Mouse (Mus musculus) hindbrain, embryonic 13.5 days (tissue): ENCODE data around the gene Hist1h1c. TPM values are rescaled to one million over a fixed set of nuclear protein-coding genes. Genes with fewer than 3 reads are reported as not detected.
A peak's percentile ranks its signal among the peaks of the same experiment; 100 is the strongest.

Experiments used
- ATAC-seq: fragments of 200-750 bp; cut with Nextera tagmentation; 2 replicates; pipeline ENCODE4 v1.8.0; 2017; ENCODE audit warnings: moderate TSS enrichment; ENCODE audit not compliant: low FRiP score
- H3K27ac ChIP-seq: fragments of 300-500 bp; sonication (generic); 2 replicates; pipeline ENCODE4 v1.5.1; 2015; ENCODE audit warnings: inconsistent platforms, mild to moderate bottlenecking, moderate library complexity
- H3K27me3 ChIP-seq: fragments of 300-500 bp; sonication (generic); 2 replicates; pipeline ENCODE4 v1.6.1; 2015; ENCODE audit warnings: mild to moderate bottlenecking, inconsistent platforms
- H3K36me3 ChIP-seq: fragments of 300-500 bp; sonication (generic); 2 replicates; pipeline ENCODE4 v1.6.1; 2015; ENCODE audit warnings: mild to moderate bottlenecking, inconsistent platforms
- H3K4me1 ChIP-seq: fragments of 300-500 bp; sonication (generic); replicated peaks from 2 replicates; pipeline ENCODE4 v1.6.1; 2015; ENCODE audit warnings: inconsistent platforms
- H3K4me2 ChIP-seq: fragments of 300-500 bp; sonication (generic); 2 replicates; pipeline ENCODE4 v1.6.1; 2015; ENCODE audit warnings: inconsistent platforms, mild to moderate bottlenecking, moderate library complexity
- H3K4me3 ChIP-seq: fragments of 300-500 bp; sonication (generic); 2 replicates; pipeline ENCODE4 v1.5.1; 2015; ENCODE audit warnings: mild to moderate bottlenecking, inconsistent platforms
- H3K9ac ChIP-seq: fragments of 300-500 bp; sonication (generic); 2 replicates; pipeline ENCODE4 v1.6.1; 2015; ENCODE audit warnings: mild to moderate bottlenecking, inconsistent platforms
- H3K9me3 ChIP-seq: fragments of 300-500 bp; sonication (generic); 2 replicates; pipeline ENCODE4 v1.6.1; 2016; ENCODE audit warnings: inconsistent platforms
- WGBS: fragments of 180-500 bp; shearing (Covaris S2); methylation state at CpG from one replicate; pipeline ENCODE4 v1.1.7; 2015; 5-methylcytosine and 5-hydroxymethylcytosine counted together
- polyA plus RNA-seq: library from polyadenylated mRNA; unstranded; fragments of >200 nt; fragmentation: Nextera tagmentation; extraction: Ambion mirVana; gene quantifications from 2 replicates; pipeline ENCODE4 v1.2.1, GENCODE M21; 2015

Hist1h1c gene
- polyA plus RNA-seq, 1 experiment from 2014 or later: 9.7 TPM

- no peak overlapping the region for H3K4me2 ChIP-seq
- H3K9me3 ChIP-seq: no peaks in the 10 kb centered on the region
- no peak overlapping the region for H3K27ac ChIP-seq
- H3K36me3 ChIP-seq: no peaks in the 10 kb centered on the region
- no peaks in the 10 kb centered on the region for H3K27me3 ChIP-seq
- WGBS: 84% methylated on average over 4 of the region's 4 CpGs
- H3K4me1 ChIP-seq: no peaks in the 10 kb centered on the region
- no peak overlapping the region for H3K4me3 ChIP-seq
- ATAC-seq: no peak
- no peak overlapping the region for H3K9ac ChIP-seq
Observed at GRCm38 (mm10) chr13:23724239-23724638, 14.4 kb upstream of the Hist1h1c start.

GRCm38 (mm10) chr13:23725213-23725612 lies 13.4 kb upstream of the Hist1h1c start:
- Histone ChIP-seq H3K4me1 (no peaks in the 10 kb centered on the region), H3K36me3 (no peaks in the 10 kb centered on the region), H3K9me3 (no peaks in the 10 kb centered on the region), H3K4me2 (no peak overlapping the region), H3K4me3 (no peak overlapping the region), H3K27me3 (no peaks in the 10 kb centered on the region), H3K27ac (no peak overlapping the region), H3K9ac (no peak overlapping the region)
- no CpG with 5 or more reads among the region's 1 CpGs for WGBS
- no peak for ATAC-seq

GRCm38 (mm10) chr13:23728472-23729191 lies 10.0 kb upstream of the Hist1h1c start:
- no peak overlapping the region for H3K9ac ChIP-seq
- no peaks in the 10 kb centered on the region for H3K4me1 ChIP-seq
- ATAC-seq: no peak
- no peak overlapping the region for H3K27ac ChIP-seq
- no peak overlapping the region for H3K4me3 ChIP-seq
- 86% methylated on average over 18 of the region's 18 CpGs for WGBS
- no peaks in the 10 kb centered on the region for H3K36me3 ChIP-seq
- no peaks in the 10 kb centered on the region for H3K9me3 ChIP-seq
- no peak overlapping the region for H3K4me2 ChIP-seq
- H3K27me3 ChIP-seq: no peaks in the 10 kb centered on the region

- H3K4me2 ChIP-seq: no peak overlapping the region
- WGBS: 94% methylated on average over 9 of the region's 9 CpGs
- H3K27ac ChIP-seq: no peak overlapping the region
- no peak overlapping the region for H3K9ac ChIP-seq
- no peak for ATAC-seq
- no peaks in the 10 kb centered on the region for H3K4me1 ChIP-seq
- no peaks in the 10 kb centered on the region for H3K27me3 ChIP-seq
- H3K9me3 ChIP-seq: no peaks in the 10 kb centered on the region
- no peaks in the 10 kb centered on the region for H3K36me3 ChIP-seq
- no peak overlapping the region for H3K4me3 ChIP-seq
Observed at GRCm38 (mm10) chr13:23729192-23729525, 9.4 kb upstream of the Hist1h1c start.

GRCm38 (mm10) chr13:23729706-23730105 lies 8.9 kb upstream of the Hist1h1c start:
- H3K36me3 ChIP-seq: no peaks in the 10 kb centered on the region
- H3K4me3 ChIP-seq: no peak overlapping the region
- ATAC-seq: no peak
- no peak overlapping the region for H3K9ac ChIP-seq
- WGBS: 92% methylated on average over 5 of the region's 5 CpGs
- H3K9me3 ChIP-seq: no peaks in the 10 kb centered on the region
- no peaks in the 10 kb centered on the region for H3K4me1 ChIP-seq
- H3K27ac ChIP-seq: no peak overlapping the region
- no peaks in the 10 kb centered on the region for H3K27me3 ChIP-seq
- no peak overlapping the region for H3K4me2 ChIP-seq

- no peak overlapping the region for H3K4me2 ChIP-seq
- H3K36me3 ChIP-seq: no peaks in the 10 kb centered on the region
- H3K9ac ChIP-seq: no peak overlapping the region
- no peaks in the 10 kb centered on the region for H3K9me3 ChIP-seq
- H3K4me1 ChIP-seq: no peaks in the 10 kb centered on the region
- ATAC-seq: no peak
- no peaks in the 10 kb centered on the region for H3K27me3 ChIP-seq
- H3K27ac ChIP-seq: no peak overlapping the region
- no peak overlapping the region for H3K4me3 ChIP-seq
- 43% methylated on average over 8 of the region's 8 CpGs for WGBS
Observed at GRCm38 (mm10) chr13:23730479-23730878, 8.1 kb upstream of the Hist1h1c start.

- Histone ChIP-seq H3K27me3 (no peaks in the 10 kb centered on the region), H3K4me1 (no peaks in the 10 kb centered on the region), H3K36me3 (no peaks in the 10 kb centered on the region), H3K9ac (no peak overlapping the region), H3K4me2 (no peak overlapping the region), H3K27ac (no peak overlapping the region), H3K4me3 (no peak overlapping the region), H3K9me3 (no peaks in the 10 kb centered on the region)
- 28% methylated on average over 8 of the region's 8 CpGs for WGBS
- ATAC-seq: no peak
Observed at GRCm38 (mm10) chr13:23732156-23732804, 6.3 kb upstream of the Hist1h1c start.

GRCm38 (mm10) chr13:23737091-23737490 lies 1.5 kb upstream of the Hist1h1c start:
- WGBS: 92% methylated on average over 5 of the region's 5 CpGs
- ATAC-seq: no peak

GRCm38 (mm10) chr13:23738041-23738440 lies 567 bp upstream of the Hist1h1c start:
- peaks cover 23% of the 10 kb centered on the region for H3K4me1 ChIP-seq
- H3K4me2 ChIP-seq: peak overlapping the region; percentile 94
- ATAC-seq: no peak
- no peaks in the 10 kb centered on the region for H3K36me3 ChIP-seq
- peak overlapping the region; percentile 89 for H3K27ac ChIP-seq
- no peaks in the 10 kb centered on the region for H3K9me3 ChIP-seq
- WGBS: 26% methylated on average over 4 of the region's 4 CpGs
- peak overlapping the region; percentile 48 for H3K4me3 ChIP-seq
- no peaks in the 10 kb centered on the region for H3K27me3 ChIP-seq
- peak overlapping the region; percentile 76 for H3K9ac ChIP-seq

More at GRCm38 (mm10) chr13:23737091-23737490, 1.5 kb upstream of the Hist1h1c start:
- Histone ChIP-seq H3K9ac (no peak overlapping the region), H3K36me3 (no peaks in the 10 kb centered on the region), H3K27ac (no peak overlapping the region), H3K27me3 (no peaks in the 10 kb centered on the region), H3K4me2 (no peak overlapping the region), H3K4me1 (peaks cover 23% of the 10 kb centered on the region), H3K4me3 (no peak overlapping the region), H3K9me3 (no peaks in the 10 kb centered on the region)

- Histone ChIP-seq H3K4me2 (peak overlapping the region; percentile 94), H3K9me3 (no peaks in the 10 kb centered on the region), H3K36me3 (no peaks in the 10 kb centered on the region), H3K27ac (peak overlapping the region; percentile 89), H3K27me3 (no peaks in the 10 kb centered on the region), H3K9ac (peak overlapping the region; percentile 76), H3K4me3 (peak overlapping the region; percentile 48), H3K4me1 (peaks cover 23% of the 10 kb centered on the region)
- under 1% methylated on average over 39 of the region's 39 CpGs for WGBS
- peak; percentile 90 for ATAC-seq
Observed at GRCm38 (mm10) chr13:23739069-23739921, 687 bp downstream of the Hist1h1c start.

- no peaks in the 10 kb centered on the region for H3K9me3 ChIP-seq
- H3K4me2 ChIP-seq: peak overlapping the region; percentile 94
- no peaks in the 10 kb centered on the region for H3K27me3 ChIP-seq
- ATAC-seq: no peak
- H3K27ac ChIP-seq: peak overlapping the region; percentile 89
- H3K4me3 ChIP-seq: peak overlapping the region; percentile 48
- WGBS: under 1% methylated on average over 14 of the region's 14 CpGs
- peak overlapping the region; percentile 76 for H3K9ac ChIP-seq
- peaks cover 23% of the 10 kb centered on the region for H3K4me1 ChIP-seq
- H3K36me3 ChIP-seq: no peaks in the 10 kb centered on the region
Observed at GRCm38 (mm10) chr13:23739922-23740252, 1.3 kb downstream of the Hist1h1c start.

GRCm38 (mm10) chr13:23740256-23740840 lies 1.7 kb downstream of the Hist1h1c start:
- ATAC-seq: no peak
- 31% methylated on average over 13 of the region's 13 CpGs for WGBS
- Histone ChIP-seq H3K4me2 (peak overlapping the region; percentile 94), H3K9me3 (no peaks in the 10 kb centered on the region), H3K9ac (peak overlapping the region; percentile 76), H3K4me1 (peaks cover 23% of the 10 kb centered on the region), H3K27ac (peak overlapping the region; percentile 89; the same call in 1 of the 2 replicates), H3K36me3 (no peaks in the 10 kb centered on the region), H3K27me3 (no peaks in the 10 kb centered on the region), H3K4me3 (peak overlapping the region; percentile 48)
